Mouse (Mus musculus): Measurements from ENCODE around the gene Misp. TPM values are rescaled to one million over a fixed set of nuclear protein-coding genes. Genes with fewer than 3 reads are reported as not detected.

The Misp gene
- polyA plus RNA-seq, 1 experiment from 2014 or later = 1.0 TPM

DNA sequence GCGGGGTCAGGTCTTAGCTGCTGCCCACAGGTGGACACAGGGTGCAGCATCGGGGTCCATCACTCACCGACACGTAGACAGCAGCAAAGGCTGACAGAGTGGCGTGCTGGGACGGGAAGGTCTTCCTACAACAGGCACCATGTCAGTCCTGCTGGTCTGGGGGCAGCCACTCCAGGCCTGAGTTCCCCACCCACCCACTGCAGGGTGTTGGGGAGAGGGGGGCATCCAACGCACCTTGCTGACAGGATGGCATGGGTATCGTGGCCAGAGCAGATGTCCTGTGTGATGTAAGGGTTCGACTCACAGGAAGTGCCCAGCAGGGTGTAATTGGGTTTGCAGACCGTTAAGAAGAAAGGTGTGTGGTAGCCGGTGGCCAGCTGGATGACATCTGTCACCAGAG is 45.8 kb downstream of the Misp start:
- peaks cover 82% of the 10 kb centered on the region for H3K36me3 ChIP-seq

DNA sequence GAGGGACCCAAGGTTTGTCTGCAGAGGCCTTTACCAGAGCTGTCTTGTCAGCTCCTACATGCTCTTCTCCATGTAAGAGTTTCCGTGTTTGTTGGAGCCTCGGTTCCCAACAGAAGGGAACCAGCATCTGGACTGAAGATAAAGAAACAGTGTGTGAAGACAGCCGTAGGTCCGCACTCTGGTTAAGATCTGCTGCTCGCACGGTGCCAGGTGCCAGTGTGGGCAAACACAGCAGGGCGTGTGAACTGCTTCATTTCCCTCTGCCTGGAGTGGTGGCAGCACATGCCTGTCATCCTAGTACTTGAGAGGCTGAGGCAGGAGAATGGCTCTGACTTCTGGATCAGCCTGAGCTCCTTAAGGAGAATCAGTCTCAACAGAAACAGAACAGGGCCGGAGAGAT is 51.1 kb downstream of the Misp start:
- no peak overlapping the region for H3K27ac ChIP-seq (replicated peaks)
- no peaks in the 10 kb centered on the region for H3K27me3 ChIP-seq
- WGBS = 93% methylated on average over 8 of the region's 8 CpGs
- H3K36me3 ChIP-seq = peaks cover 37% of the 10 kb centered on the region
- 0 out of 2 replicates have a peak overlapping the region, but pooled peaks have one; percentile 17 for H3K9ac ChIP-seq (replicated peaks)
- H3K4me1 ChIP-seq = peaks cover 40% of the 10 kb centered on the region
- H3K4me3 ChIP-seq = peak overlapping the region; percentile 78
- H3K9me3 ChIP-seq = no peaks in the 10 kb centered on the region
- H3K4me2 ChIP-seq (replicated peaks) = peak overlapping the region; percentile 74
- no peak for ATAC-seq (ENCODE audit: low FRiP score, low read depth)

More for the DNA sequence above, 45.8 kb downstream of the Misp start:
- no peak overlapping the region for H3K27ac ChIP-seq (replicated peaks)
- no peak for ATAC-seq (ENCODE audit: low FRiP score, low read depth)
- H3K4me2 ChIP-seq (replicated peaks) = no peak overlapping the region
- H3K9me3 ChIP-seq = no peaks in the 10 kb centered on the region
- no peak overlapping the region for H3K9ac ChIP-seq (replicated peaks)
- H3K4me3 ChIP-seq = no peak overlapping the region
- H3K4me1 ChIP-seq = peaks cover 15% of the 10 kb centered on the region; the same call in 1 of the 2 replicates
- no peaks in the 10 kb centered on the region for H3K27me3 ChIP-seq
- 84% methylated on average over 11 of the region's 11 CpGs for WGBS

DNA sequence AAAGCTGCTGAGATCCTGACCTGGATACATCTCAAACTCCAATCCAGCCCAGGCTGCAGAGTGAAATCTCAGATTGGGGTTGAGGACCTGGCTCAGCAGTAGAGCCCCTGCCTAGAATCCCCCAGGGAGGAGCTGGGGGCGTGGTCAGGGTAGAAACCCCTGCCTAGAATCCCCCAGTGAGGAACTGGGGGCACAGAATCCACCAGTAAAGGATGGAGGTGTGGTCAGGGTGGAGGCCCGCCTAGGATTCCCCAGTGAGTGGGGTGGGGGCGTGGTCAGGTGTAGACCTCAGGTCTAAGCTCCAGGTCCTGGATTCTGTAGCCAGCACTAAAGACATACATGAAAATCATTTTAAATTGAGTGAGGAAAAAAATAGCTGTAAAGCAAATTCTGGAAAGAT is 52.1 kb downstream of the Misp start:
- peaks cover 40% of the 10 kb centered on the region for H3K4me1 ChIP-seq
- ATAC-seq (ENCODE audit: low FRiP score, low read depth) = no peak
- peak overlapping the region; percentile 78 for H3K4me3 ChIP-seq
- peaks cover 29% of the 10 kb centered on the region for H3K36me3 ChIP-seq
- peak overlapping the region; percentile 74 for H3K4me2 ChIP-seq (replicated peaks)
- peak overlapping the region; percentile 94 for H3K27ac ChIP-seq (replicated peaks)
- H3K27me3 ChIP-seq = peaks cover 4% of the 10 kb centered on the region; the same call in 1 of the 2 replicates
- 52% methylated on average over 3 of the region's 3 CpGs for WGBS
- peak overlapping the region; percentile 94 for H3K9ac ChIP-seq (replicated peaks)
- no peaks in the 10 kb centered on the region for H3K9me3 ChIP-seq

DNA sequence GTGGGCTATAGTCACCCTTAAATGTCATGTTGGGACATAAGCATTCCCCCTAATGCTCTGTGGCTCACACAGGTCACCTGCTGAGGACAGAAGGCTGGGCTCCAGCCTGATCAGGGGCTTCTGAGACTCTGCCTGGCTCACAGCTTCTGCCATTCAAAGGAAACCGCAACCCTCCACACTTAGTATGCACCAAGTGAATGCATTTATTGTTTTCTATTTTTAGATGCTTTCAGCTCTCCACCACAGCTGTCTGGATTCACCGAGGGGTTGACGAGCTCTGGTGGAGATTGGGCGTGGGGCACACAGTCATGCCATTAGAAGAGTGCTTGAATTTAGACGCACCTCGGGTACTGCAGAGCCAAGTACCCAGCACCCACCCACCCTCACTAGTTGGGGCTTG is 52.5 kb downstream of the Misp start:
- Histone ChIP-seq H3K4me2 (replicated peaks) (peak overlapping the region; percentile 74), H3K27me3 (peaks cover 4% of the 10 kb centered on the region; the same call in 1 of the 2 replicates), H3K4me3 (peak overlapping the region; percentile 78), H3K27ac (replicated peaks) (peak overlapping the region; percentile 94), H3K36me3 (peaks cover 29% of the 10 kb centered on the region), H3K9me3 (no peaks in the 10 kb centered on the region), H3K9ac (replicated peaks) (peak overlapping the region; percentile 94), H3K4me1 (peaks cover 40% of the 10 kb centered on the region)
- no peak for ATAC-seq (ENCODE audit: low FRiP score, low read depth)
- WGBS = 7% methylated on average over 6 of the region's 6 CpGs

DNA sequence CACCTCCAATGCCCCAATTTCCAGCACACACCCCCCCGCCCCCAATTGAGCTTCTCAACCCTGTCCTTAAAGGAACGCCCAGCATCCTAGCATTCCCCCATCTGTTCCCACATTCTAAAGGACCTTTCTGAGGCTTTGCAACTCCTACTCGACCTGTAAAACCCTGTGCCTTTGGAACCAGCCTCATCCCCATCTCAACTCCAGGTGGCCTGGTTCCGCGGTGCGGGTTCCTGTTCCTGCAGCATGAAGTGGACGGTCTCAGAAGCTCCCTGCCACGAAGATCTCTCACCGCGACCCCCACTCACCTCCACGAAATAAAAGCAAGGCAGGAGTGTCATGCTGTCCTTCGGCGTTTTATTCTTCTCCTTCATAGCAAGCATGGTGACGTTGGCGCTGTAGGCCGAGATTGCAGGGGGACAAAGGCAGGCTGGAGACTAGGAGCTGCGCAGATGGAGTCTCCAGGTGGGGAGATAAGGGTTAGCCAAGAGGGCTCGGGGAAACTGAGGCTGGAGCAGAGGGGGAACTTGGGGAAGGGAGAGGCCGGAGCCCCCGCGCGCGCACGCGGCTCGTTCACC is 53.0 kb downstream of the Misp start:
- no peak for ATAC-seq (ENCODE audit: low FRiP score, low read depth)
- H3K27ac ChIP-seq (replicated peaks) = peak overlapping the region; percentile 94
- peak overlapping the region; percentile 74 for H3K4me2 ChIP-seq (replicated peaks)
- H3K4me3 ChIP-seq = peak overlapping the region; percentile 78
- WGBS = under 1% methylated on average over 26 of the region's 26 CpGs
- peak overlapping the region; percentile 94 for H3K9ac ChIP-seq (replicated peaks)
- H3K9me3 ChIP-seq = no peaks in the 10 kb centered on the region
- peaks cover 40% of the 10 kb centered on the region for H3K4me1 ChIP-seq
- peaks cover 4% of the 10 kb centered on the region; the same call in 1 of the 2 replicates for H3K27me3 ChIP-seq
- H3K36me3 ChIP-seq = peaks cover 29% of the 10 kb centered on the region

DNA sequence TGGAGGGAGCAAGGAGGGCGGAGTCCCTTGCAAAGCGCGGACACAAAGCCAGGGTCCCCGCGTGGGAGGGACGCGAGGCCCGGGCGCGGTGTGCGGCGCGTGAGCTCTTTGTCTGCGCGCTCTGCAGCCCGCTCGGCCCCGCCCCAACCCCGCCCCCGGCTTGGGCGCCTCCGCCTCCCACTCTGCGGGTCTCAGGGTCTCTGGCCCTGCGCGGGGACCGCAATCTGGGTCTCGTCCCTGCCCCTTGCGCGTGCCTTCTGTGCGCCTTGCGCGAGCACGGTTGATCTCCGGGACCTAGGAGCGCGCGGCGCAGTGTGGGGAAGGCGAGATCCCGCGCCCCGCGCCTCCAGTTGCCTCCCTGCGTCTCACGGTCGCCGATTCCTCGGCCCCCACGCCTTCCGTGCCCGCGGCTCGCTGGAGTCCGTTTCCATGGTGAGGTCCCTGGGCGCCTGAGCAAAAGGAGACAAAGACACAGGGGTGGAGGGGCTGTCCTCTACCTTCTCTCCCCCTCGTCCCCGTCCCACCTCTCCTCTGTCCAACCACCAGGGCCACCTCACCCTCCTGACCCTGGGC is 53.6 kb downstream of the Misp start, which contains the start of the genes Prtn3 and Plppr3:
TSS of gene Prtn3 (plus strand) at position 187 of the 573 bp plus-strand sequence.
TSS of gene Plppr3 (minus strand) at position 345 of the 573 bp plus-strand sequence.
- Histone ChIP-seq H3K4me1 (peaks cover 36% of the 10 kb centered on the region), H3K9me3 (no peaks in the 10 kb centered on the region), H3K4me3 (peak within 1 kb of the TSS; percentile 78), H3K4me2 (replicated peaks) (peak within 1 kb of the TSS; percentile 74), H3K36me3 (peaks cover 25% of the 10 kb centered on the region), H3K27me3 (peaks cover 5% of the 10 kb centered on the region; the same call in 1 of the 2 replicates), H3K27ac (replicated peaks) (peak within 1 kb of the TSS; percentile 94), H3K9ac (replicated peaks) (peak within 1 kb of the TSS; percentile 94)
- ATAC-seq (ENCODE audit: low FRiP score, low read depth) = peak; percentile 92
- under 1% methylated on average over 48 of the region's 57 CpGs for WGBS

DNA sequence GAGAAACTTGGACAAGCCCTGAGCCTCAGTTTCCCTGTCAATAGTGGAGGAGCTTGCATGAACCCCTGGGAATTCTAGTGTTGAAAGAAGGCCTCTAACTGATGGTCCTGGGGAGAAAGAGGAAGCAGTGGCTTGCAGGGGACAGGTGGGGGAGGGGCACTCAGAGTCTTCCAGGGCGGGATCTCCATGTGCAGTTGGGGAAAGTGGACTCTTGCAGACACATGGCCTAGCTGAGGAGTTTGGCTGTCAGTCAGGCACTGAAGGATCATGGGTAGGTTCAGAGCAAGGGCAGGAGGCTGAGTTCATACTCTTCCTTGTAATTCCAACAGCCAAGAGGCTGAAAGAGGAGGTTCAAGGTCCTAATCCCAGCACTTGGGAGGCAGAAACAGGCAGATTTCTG is 56.4 kb downstream of the Misp start:
- 53% methylated on average over 1 of the region's 1 CpGs for WGBS
- peaks cover 33% of the 10 kb centered on the region for H3K4me1 ChIP-seq

DNA sequence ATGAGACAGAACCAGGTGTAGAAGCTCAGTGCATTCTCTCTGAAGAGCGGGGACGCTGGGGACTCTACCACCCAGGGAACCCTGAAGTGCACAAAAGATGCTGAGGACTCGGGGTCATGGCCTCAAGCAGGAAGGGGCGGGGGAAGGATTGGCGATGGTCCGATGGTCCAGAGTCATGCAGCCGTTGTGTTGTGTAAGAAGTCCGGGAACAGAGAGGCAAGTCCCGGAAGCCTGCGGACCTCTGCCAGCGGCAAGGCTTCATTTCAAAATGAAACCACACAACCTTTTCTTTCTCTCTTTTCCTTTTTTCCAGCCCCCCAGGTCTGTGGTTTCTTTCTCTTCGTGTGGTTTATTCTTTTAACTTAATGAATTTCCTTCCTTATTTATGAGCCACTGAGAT is 57.0 kb downstream of the Misp start:
- no peak overlapping the region for H3K4me3 ChIP-seq
- H3K9me3 ChIP-seq = no peaks in the 10 kb centered on the region
- no peaks in the 10 kb centered on the region for H3K36me3 ChIP-seq
- H3K4me2 ChIP-seq (replicated peaks) = no peak overlapping the region
- 46% methylated on average over 12 of the region's 12 CpGs for WGBS
- ATAC-seq (ENCODE audit: low FRiP score, low read depth) = no peak
- peaks cover 38% of the 10 kb centered on the region for H3K27me3 ChIP-seq
- no peak overlapping the region for H3K27ac ChIP-seq (replicated peaks)
- H3K4me1 ChIP-seq = peaks cover 32% of the 10 kb centered on the region
- H3K9ac ChIP-seq (replicated peaks) = no peak overlapping the region

More for the DNA sequence above, 56.4 kb downstream of the Misp start:
- Histone ChIP-seq H3K27ac (replicated peaks) (no peak overlapping the region), H3K36me3 (0 out of 2 replicates have a peak, but pooled peaks cover under 1% of the 10 kb centered on the region), H3K4me3 (no peak overlapping the region), H3K27me3 (peaks cover 32% of the 10 kb centered on the region), H3K4me2 (replicated peaks) (no peak overlapping the region), H3K9ac (replicated peaks) (no peak overlapping the region), H3K9me3 (no peaks in the 10 kb centered on the region)
- ATAC-seq (ENCODE audit: low FRiP score, low read depth) = no peak

DNA sequence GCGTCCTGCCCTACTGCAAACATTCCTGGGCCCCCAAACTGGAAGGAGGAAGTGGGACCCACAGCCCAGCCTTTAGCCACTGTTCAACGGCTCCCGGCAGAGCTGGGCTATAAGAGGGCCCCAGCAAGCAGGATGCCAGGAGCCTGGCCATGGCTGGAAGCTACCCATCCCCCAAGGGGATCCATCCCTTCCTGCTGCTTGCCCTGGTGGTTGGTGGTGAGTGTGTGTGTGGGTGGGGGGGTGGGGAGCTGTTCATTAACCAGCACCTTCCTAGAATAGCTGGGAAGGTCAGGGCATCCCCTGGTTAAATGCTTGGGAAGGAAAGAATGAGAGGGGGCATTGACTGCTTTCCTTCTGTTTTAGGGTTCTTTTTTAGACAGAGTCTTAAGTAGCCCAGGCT is 58.7 kb downstream of the Misp start:
- Histone ChIP-seq H3K4me1 (peaks cover 24% of the 10 kb centered on the region), H3K36me3 (no peaks in the 10 kb centered on the region), H3K9ac (replicated peaks) (no peak overlapping the region), H3K4me2 (replicated peaks) (no peak overlapping the region), H3K27ac (replicated peaks) (no peak overlapping the region), H3K4me3 (no peak overlapping the region), H3K9me3 (no peaks in the 10 kb centered on the region), H3K27me3 (peaks cover 46% of the 10 kb centered on the region)
- no peak for ATAC-seq (ENCODE audit: low FRiP score, low read depth)
- WGBS = 51% methylated on average over 3 of the region's 3 CpGs

Small RNA genes within 50 kb of the gene (microRNA-seq; reads per million reads assigned to microRNA genes)
- gene Mir6910 = not detected

Other genes starting within 250 kb of the Misp start
- gene Theg, start 233.7 kb upstream of the Misp start, polyA plus RNA-seq (2016; fragmentation: Nextera tagmentation; extraction: Ambion mirVana) = not detected in 2 replicates
- 0.04 and 0.08 TPM in 2 replicates for gene C2cd4c, start 207.0 kb upstream of the Misp start, polyA plus RNA-seq (2016; fragmentation: Nextera tagmentation; extraction: Ambion mirVana)
- 22.8 and 23.3 TPM in 2 replicates for gene Shc2, start 183.1 kb upstream of the Misp start, polyA plus RNA-seq (2016; fragmentation: Nextera tagmentation; extraction: Ambion mirVana)
- not detected in 2 replicates for gene Odf3l2, start 175.3 kb upstream of the Misp start, polyA plus RNA-seq (2016; fragmentation: Nextera tagmentation; extraction: Ambion mirVana)
- 0.60 and 1.7 TPM in 2 replicates for gene Madcam1, start 156.4 kb upstream of the Misp start, polyA plus RNA-seq (2016; fragmentation: Nextera tagmentation; extraction: Ambion mirVana)
- gene Tpgs1, start 151.6 kb upstream of the Misp start, polyA plus RNA-seq (2016; fragmentation: Nextera tagmentation; extraction: Ambion mirVana) = 62.4 and 72.3 TPM in 2 replicates
- 139 and 156 TPM in 2 replicates for gene Cdc34, start 138.8 kb upstream of the Misp start, polyA plus RNA-seq (2016; fragmentation: Nextera tagmentation; extraction: Ambion mirVana)
- 1.4 TPM in 2 replicates for gene Gzmm, start 132.0 kb upstream of the Misp start, polyA plus RNA-seq (2016; fragmentation: Nextera tagmentation; extraction: Ambion mirVana)
- gene Bsg, start 116.5 kb upstream of the Misp start, polyA plus RNA-seq (2016; fragmentation: Nextera tagmentation; extraction: Ambion mirVana) = 540 and 588 TPM in 2 replicates
- gene Hcn2, start 104.4 kb upstream of the Misp start, polyA plus RNA-seq (2016; fragmentation: Nextera tagmentation; extraction: Ambion mirVana) = 0.18 and 0.25 TPM in 2 replicates
- 45.3 and 46.3 TPM in 2 replicates for gene Polrmt, start 74.4 kb upstream of the Misp start, polyA plus RNA-seq (2016; fragmentation: Nextera tagmentation; extraction: Ambion mirVana)
- 0.48 and 0.55 TPM in 2 replicates for gene Fgf22, start 65.9 kb upstream of the Misp start, polyA plus RNA-seq (2016; fragmentation: Nextera tagmentation; extraction: Ambion mirVana)
- 98.8 and 104 TPM in 2 replicates for gene Rnf126, start 54.0 kb upstream of the Misp start, polyA plus RNA-seq (2016; fragmentation: Nextera tagmentation; extraction: Ambion mirVana)
- gene Fstl3, start 43.7 kb upstream of the Misp start, polyA plus RNA-seq (2016; fragmentation: Nextera tagmentation; extraction: Ambion mirVana) = 1.0 and 1.6 TPM in 2 replicates
- 0.27 TPM in 1 of 2 replicates, not detected in the other for gene Prss57, start 30.0 kb upstream of the Misp start, polyA plus RNA-seq (2016; fragmentation: Nextera tagmentation; extraction: Ambion mirVana)
- gene Palm, start 27.4 kb upstream of the Misp start, polyA plus RNA-seq (2016; fragmentation: Nextera tagmentation; extraction: Ambion mirVana) = 198 and 204 TPM in 2 replicates
- gene Ptbp1, start 33.4 kb downstream of the Misp start, polyA plus RNA-seq (2016; fragmentation: Nextera tagmentation; extraction: Ambion mirVana) = 202 TPM in 2 replicates
- 14.3 and 16.7 TPM in 2 replicates for gene Prtn3, start 53.5 kb downstream of the Misp start, polyA plus RNA-seq (2016; fragmentation: Nextera tagmentation; extraction: Ambion mirVana)
- 296 and 302 TPM in 2 replicates for gene Plppr3, start 53.6 kb downstream of the Misp start, polyA plus RNA-seq (2016; fragmentation: Nextera tagmentation; extraction: Ambion mirVana)
- not detected in 2 replicates for gene Elane, start 65.3 kb downstream of the Misp start, polyA plus RNA-seq (2016; fragmentation: Nextera tagmentation; extraction: Ambion mirVana)
- gene Cfd, start 69.9 kb downstream of the Misp start, polyA plus RNA-seq (2016; fragmentation: Nextera tagmentation; extraction: Ambion mirVana) = not detected in 2 replicates
- 65.4 and 68.4 TPM in 2 replicates for gene Med16, start 87.9 kb downstream of the Misp start, polyA plus RNA-seq (2016; fragmentation: Nextera tagmentation; extraction: Ambion mirVana)
- 27.9 and 34.2 TPM in 2 replicates for gene Gm26602, start 89.9 kb downstream of the Misp start, polyA plus RNA-seq (2016; fragmentation: Nextera tagmentation; extraction: Ambion mirVana)
- gene Kiss1r, start 96.0 kb downstream of the Misp start, polyA plus RNA-seq (2016; fragmentation: Nextera tagmentation; extraction: Ambion mirVana) = 1.4 and 1.5 TPM in 2 replicates
- gene R3hdm4, start 100.2 kb downstream of the Misp start, polyA plus RNA-seq (2016; fragmentation: Nextera tagmentation; extraction: Ambion mirVana) = 157 and 167 TPM in 2 replicates
- gene Arid3a, start 106.1 kb downstream of the Misp start, polyA plus RNA-seq (2016; fragmentation: Nextera tagmentation; extraction: Ambion mirVana) = 4.0 and 5.6 TPM in 2 replicates
- 90.4 and 97.0 TPM in 2 replicates for gene Wdr18, start 139.2 kb downstream of the Misp start, polyA plus RNA-seq (2016; fragmentation: Nextera tagmentation; extraction: Ambion mirVana)
- gene Grin3b, start 149.7 kb downstream of the Misp start, polyA plus RNA-seq (2016; fragmentation: Nextera tagmentation; extraction: Ambion mirVana) = 0.39 and 0.54 TPM in 2 replicates
- gene Tmem259, start 163.3 kb downstream of the Misp start, polyA plus RNA-seq (2016; fragmentation: Nextera tagmentation; extraction: Ambion mirVana) = 19.3 and 20.9 TPM in 2 replicates
- 109 and 168 TPM in 2 replicates for gene Cnn2, start 167.6 kb downstream of the Misp start, polyA plus RNA-seq (2016; fragmentation: Nextera tagmentation; extraction: Ambion mirVana)
- gene Abca7, start 175.5 kb downstream of the Misp start, polyA plus RNA-seq (2016; fragmentation: Nextera tagmentation; extraction: Ambion mirVana) = 7.6 and 8.5 TPM in 2 replicates
- gene Arhgap45, start 195.7 kb downstream of the Misp start, polyA plus RNA-seq (2016; fragmentation: Nextera tagmentation; extraction: Ambion mirVana) = 4.5 and 5.6 TPM in 2 replicates
- gene Polr2e, start 218.8 kb downstream of the Misp start, polyA plus RNA-seq (2016; fragmentation: Nextera tagmentation; extraction: Ambion mirVana) = 172 and 173 TPM in 2 replicates
- gene Gpx4, start 226.2 kb downstream of the Misp start, polyA plus RNA-seq (2016; fragmentation: Nextera tagmentation; extraction: Ambion mirVana) = 483 and 524 TPM in 2 replicates